Mouse (Mus musculus): Measurements from ENCODE around the gene Gm45716.

Gm45716 gene

DNA sequence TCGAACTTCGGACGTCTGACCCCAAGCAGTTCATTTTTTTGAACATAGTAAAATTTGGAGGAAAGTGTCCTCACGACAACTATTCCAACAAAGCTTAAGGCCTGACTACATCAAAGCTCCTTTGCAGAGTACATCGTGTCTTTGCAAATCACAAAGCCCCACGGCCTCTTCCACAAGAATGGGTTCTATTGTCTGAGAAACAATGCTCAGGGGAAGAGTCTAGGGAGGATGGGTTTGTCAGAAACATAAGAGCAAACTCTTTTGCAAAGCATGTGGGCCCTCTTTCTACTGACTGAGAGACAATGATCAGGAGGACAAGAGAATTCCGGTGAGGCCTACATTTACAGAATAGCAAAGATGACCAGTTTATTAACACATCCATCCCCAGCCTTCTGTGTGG, 26.8 kb downstream of the Gm45716 start:
- DNase-seq (ENCODE audit: low spot score in 2 of 2) = no peak

DNA sequence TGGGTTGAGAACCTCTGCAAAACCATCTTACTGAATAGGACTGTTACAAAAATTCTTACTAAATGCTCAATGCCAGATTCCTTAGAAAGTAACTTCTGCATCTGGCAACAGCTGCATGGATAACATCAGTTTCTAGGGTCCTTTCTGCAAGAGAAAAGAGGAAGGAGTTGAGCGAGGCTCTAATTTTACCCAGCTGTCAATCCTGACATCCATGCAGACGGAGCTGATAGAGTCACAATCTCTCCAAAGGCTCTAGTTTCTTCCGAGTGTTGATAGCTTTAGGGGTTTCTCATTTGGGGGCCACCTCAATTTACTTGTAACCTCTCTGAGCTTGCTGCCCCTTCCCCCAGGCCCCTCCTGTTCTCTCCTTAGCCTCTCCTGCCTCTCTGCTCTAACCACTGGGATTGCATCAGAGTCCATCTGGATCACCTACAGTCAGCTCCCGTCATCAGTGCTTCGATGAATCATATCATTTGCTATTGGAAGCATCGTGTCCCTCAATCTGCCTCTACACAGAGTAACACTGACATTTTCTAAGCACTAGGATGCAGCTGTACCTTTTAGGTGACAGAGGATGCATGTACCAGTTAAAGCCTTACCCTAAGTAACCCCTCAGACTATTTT, 32.7 kb downstream of the Gm45716 start:
- DNase-seq (ENCODE audit: low spot score in 2 of 2) = no peak

DNA sequence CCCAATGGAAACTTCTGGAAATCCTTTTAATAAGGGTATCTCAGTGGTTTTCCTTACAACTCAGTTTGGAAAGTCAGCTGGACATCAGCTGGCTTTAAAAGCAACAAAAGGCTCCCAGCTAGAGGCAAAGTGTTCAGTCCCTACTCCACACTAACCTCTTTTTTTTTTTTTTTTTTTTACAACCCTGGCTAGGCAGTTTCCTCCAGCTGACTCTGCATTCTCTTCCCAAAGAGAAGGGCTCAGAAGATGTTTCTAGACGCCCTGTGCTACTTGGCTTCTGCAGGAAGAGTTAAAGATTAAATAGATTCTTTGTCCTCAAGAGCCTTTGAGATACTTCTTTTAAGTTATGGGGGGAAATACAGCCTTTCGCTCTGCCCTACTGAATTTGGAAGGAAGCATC, 33.3 kb downstream of the Gm45716 start:
- no peak for DNase-seq (ENCODE audit: low spot score in 2 of 2)

DNA sequence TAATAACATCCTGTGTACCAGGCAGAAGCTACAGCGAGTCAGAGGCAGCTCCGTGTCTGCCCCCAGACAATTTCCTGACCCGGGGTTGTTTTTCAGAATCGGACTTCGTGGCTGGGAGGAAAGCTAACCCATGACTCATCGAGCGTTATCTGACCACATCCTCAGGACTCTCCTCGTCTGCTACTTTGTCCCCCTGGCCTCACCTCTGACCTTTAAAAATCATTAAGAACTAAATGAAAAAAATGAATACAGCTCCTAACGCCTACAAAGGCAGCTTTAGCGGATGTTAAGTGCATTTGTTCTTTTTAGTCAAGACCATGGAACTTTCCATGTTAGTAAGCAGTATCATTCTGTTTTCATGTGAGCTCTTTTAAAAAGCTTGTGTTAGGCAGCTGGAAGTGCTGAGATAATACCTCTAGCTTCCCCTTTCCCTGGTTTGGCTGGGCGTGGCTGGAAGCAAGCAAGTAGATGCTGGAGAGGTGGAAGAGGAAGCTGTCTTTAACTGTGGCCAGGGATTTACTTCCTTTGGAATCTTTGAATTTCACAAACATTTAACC, 37.5 kb downstream of the Gm45716 start:
- DNase-seq (ENCODE audit: low spot score in 2 of 2) = no peak

DNA sequence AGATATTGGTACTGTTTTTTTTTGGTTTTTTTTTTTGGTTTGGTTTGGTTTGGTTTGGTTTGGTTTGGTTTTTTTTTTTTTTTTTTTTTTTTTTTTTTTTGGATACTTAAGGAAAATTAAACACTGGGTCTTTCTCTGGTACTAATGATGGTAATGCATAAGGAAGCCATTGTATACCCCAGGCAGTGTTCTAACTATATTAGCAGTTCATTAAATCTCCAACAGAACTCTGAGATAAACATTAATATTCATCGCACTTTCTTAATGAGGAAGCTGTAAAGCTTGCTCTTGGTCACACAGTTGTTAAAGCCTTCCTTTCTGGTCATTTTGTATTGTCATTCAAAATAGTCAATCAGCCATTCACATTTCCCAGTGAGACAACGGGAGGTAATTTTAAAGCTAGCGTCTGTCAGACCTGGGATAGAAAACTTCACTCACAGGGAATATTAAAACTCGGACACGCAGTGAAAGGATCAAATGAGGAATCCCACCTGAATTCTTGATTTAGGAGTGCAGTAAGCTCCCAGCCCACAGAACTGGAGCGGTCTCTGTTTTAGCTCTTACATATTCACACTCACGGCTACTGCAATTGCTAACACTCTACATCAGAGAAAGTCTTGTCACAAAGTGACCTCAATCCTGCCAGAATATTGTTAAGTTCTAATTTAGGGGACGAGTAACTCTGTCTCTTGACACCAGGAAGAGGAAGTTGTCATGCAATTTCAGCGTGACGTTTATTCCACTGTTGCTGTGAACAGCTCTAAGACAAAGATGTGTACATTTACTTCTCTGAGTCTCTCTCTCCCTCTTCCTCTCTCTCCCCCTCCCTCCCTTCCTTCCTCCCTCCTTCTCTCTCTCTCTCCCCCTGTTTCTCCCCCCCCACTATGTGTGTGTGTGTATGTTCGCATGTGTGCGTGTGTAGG, 39.8 kb downstream of the Gm45716 start:
- DNase-seq (ENCODE audit: low spot score in 2 of 2) = no peak

DNA sequence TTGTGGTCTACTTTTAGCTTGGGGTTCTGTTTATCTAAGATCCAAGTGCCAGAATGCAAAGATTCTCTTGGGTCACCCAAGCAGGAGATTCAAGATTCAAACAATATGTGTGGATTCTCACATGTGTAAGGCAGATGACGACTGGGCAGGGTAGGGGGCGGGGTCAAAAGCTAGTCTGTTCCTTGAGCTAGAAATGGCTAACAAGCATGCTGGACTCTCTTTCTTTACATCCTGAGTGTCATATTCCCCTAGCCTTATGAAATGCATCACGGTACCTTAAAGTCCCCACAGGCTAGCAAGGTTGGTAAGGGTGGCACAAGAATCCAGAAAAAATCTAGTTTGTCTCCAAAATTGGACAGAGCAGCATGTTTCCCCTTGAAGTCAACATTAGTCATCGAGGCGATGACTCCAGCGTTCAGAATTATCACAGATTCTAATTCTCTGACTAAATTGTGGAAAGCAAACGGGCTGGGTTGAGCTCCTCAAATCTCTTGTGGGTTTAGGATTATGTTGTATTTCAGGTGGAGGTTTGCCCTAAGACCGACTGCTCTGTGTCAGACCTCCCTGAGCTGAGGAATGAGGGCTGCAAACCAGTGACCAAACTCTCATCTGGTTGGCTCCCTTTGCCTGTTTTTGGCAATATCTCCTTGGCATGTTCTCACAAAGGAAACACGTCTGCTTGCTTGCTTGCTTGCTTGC, 40.9 kb downstream of the Gm45716 start:
- no peak for DNase-seq (ENCODE audit: low spot score in 2 of 2)

DNA sequence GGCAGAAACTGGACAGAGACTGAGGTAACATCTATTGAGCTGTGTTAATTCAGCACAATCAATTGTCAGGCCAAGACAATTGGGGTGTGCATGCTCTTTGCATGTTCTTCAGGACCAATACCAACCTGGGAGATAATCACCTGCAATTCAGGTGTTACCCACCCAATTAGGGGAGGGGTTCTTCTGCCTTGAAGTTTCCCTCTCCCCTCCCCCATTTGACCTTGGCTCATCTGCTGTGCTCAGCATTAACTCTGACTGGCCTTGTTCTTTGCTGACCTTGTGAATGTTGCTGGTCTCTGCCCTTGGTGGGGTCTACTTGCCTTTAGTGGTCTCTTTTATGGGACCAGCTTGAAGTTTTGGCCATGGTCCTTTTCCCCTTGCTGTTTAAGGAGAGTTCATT, 42.3 kb downstream of the Gm45716 start:
- DNase-seq (ENCODE audit: low spot score in 2 of 2) = no peak

DNA sequence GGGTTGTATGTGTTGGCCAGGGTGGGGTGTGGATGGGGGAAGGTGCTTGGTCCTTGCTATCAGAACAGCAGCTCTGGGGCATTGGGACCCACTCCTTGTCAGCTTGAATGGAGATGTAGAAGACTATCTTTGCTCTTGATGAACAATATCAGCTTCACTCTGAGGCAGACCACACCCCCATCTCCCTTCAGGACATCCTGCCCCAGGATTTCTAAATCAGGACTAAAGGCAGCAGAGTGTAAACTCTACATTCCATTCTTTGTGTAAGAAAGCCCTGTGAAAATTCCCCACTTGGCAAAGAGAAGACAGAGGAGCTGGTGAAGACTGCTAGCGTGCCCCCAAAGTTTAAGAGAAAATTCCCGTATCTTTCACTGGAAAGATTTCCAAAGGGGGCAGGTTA, 43.2 kb downstream of the Gm45716 start:
- DNase-seq (ENCODE audit: low spot score in 2 of 2) = no peak

DNA sequence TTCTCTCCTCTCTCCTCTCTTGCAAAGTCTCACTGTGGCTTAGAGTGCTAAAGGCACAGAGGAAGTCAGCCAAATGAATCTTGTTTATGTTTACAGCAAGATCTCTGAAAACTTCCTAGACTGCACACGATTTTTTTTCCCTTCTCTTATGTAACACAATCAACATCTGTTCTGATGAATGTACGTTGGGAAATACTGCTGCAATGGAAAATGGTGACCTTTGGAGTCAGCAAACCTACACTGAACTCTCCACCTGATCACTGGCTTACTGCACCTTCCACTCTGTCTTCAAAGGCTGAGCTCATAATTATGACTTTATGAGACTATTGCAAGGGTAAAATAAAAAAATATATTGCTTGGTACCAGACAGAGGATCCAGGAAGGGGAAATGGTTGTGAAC, 44.1 kb downstream of the Gm45716 start:
- DNase-seq (ENCODE audit: low spot score in 2 of 2) = no peak

DNA sequence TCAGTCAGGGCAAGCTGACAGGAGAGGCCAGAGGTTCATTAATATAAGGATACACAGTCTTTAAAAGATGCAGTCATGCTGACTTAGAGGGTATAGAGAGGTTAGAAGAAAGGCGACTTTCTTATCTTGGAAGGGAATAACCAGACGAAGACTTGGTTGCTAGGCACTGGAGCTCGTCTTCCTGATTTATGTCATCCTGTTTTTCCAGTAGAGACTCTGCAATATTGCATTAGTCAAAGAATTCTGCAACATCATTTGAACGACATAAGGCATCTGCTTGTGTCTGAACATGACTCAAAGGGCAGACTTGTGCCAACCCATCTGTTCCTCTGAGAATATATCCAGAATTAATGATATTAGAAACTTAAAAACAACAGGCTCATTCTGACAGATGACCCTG, 45.2 kb downstream of the Gm45716 start:
- no peak for DNase-seq (ENCODE audit: low spot score in 2 of 2)

DNA sequence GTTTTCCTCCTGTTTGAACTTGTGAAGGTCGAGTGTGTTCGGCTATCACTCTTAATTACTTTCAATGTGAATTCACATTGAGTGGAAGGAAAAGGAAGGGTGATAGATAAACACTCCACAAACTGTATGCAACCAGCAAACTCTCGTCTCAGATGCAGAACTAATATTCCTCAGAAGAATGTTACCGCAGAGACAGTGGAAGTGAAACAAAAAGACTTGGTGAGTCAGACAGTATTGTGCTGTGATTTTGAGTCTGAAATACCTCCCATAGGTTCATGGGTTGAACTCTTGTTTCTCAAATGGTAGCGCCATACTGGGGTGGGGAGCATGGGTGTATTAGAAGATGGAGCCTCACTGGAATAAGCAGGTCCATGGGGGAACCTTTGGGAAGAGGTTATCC, 47.7 kb downstream of the Gm45716 start:
- DNase-seq (ENCODE audit: low spot score in 2 of 2) = no peak

DNA sequence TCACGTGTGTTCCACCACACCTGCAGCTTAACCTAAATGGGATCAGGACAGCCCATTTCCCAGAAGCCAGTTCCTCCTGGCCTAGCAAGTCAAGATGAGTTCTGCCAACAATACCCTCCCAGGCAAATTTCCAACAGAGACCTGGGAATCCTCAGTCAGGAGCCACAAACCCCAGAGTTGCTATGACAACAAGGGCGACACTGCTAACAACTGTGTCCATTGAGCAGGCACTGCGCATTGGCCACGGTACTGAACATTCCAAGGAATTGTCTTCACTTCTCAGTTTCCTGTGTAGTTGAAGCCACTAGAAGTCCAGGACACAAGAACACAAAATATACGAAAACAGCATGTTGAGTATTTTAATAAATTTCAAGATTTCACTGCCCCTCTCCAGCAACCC, 50.1 kb downstream of the Gm45716 start:
- DNase-seq (ENCODE audit: low spot score in 2 of 2) = no peak

DNA sequence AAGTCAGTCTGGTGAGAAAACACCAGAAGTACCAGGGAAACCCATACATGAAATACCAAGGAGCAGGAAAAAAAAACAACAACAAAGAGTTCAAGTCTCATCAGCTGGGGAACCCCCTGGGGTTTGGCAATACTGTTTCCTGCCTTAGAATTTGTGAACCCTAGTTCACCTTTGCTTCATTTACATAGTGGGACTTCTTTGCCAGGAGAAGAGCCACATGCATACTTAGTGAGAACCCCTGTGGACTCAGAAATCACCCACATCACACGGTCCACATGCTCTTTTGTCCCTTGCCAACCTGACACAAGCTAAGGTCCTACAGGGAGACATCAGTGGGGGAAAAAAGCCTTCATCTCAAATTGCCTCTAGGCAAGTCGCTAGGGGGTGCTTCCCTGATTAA, 51.2 kb downstream of the Gm45716 start:
- DNase-seq (ENCODE audit: low spot score in 2 of 2) = no peak

DNA sequence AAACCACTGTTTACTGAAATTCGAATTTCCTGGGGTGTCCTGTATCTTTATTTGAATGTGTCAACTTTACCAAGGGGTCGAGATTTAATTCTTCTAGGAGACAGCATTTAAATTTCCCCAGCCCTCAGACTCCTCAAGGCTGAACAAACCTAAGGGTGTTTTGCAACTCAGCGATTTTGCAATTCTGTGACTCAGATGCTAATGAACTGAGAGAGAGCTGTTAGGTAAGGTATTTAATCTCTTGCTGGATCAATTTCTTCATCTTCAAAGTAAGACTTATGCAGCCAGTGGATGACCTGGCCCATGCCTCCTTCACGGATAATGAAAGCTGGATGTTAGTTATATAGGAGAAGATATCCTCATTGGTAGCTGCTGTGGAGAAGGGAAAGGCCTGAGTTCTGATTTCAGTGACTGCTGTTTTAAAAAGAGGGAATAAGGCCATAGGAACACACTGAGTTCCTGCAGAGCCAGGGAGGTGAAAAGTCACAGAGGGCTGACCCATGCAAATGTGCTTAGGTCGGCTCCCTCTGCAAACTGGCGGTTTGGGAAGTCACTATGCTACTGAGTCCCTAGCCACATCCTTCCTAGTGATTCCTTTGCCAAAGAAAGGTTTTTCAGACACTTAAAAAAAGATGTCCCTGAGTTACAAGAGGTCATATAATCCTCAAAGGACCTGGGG, 53.3 kb downstream of the Gm45716 start:
- DNase-seq (ENCODE audit: low spot score in 2 of 2) = peak; percentile 30 to 55

DNA sequence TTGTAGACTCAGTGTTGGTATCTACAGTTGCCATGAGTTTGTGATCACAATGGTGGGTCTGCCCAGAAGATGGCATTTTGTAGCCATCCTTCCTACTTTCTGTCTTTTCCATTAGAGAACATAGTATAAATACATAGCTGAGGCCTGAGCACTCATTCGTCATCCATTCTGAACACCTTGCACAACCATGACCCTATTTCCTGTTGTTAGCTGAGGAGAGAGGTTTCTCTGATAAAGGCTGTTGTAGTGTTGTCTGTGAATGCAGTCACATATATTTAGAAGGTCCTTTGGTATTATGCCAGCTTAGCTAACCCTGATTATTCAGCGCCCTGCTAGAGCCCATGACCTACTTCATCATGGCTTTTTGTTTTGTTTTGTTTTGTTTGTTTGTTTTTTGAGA, 54.4 kb downstream of the Gm45716 start:
- DNase-seq (ENCODE audit: low spot score in 2 of 2) = no peak

DNA sequence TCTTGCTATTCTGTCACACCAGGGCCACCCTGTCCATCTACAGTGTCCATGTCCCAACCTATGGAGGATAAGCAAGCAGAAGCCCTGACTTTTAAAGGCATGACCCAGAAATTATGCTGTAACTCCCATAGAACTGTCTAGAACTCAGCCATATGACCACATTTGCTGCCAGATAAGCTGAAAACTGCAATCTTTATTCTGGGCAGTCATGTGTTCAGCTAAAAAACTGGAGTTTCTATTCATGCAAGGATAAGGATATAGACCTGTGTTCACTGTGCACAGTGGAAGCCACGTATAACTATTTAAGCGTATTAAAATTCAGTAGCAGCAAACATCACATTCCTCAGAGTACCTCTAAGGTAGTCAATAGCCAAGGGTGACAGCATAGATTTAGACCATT, 55.8 kb downstream of the Gm45716 start:
- no peak for DNase-seq (ENCODE audit: low spot score in 2 of 2)

DNA sequence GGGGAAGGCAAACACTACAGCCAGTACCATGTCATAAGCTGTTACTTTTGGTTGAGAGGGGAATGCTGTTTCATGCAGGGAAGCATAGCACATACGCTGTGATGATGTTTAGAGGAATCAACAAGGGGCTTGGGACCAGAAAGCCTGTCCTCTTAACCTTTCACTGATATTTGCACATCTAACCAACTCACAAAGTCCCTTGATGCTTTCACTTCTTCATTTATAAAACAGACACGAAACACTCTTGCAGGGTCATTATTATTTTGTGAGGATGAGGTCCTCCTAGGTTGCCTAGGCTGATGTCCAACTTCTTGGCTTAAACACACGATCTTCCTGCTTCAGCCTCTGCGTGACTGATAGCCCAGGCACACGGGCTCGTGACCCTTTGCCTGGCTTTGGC, 58.1 kb downstream of the Gm45716 start:
- DNase-seq (ENCODE audit: low spot score in 2 of 2) = no peak

DNA sequence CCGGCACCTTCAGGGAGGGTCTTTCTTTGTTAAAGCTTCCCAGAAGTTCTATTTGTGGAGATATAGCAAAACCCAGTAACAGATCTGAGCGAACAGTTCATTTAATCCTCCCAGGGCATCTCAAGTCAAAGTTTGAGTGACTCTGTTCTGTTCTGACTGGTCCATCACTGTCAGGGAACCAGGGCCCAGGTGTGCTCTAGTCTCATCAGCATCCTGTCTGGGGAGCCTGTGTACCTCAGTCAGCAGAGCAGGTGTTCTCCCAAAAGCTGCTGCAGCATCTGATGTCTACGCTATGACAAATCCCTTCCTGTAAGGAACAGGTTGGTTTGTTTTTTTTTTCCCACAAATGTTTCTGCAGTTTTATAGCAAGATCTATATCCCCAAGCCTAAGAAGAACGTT, 59.2 kb downstream of the Gm45716 start:
- DNase-seq (ENCODE audit: low spot score in 2 of 2) = no peak

DNA sequence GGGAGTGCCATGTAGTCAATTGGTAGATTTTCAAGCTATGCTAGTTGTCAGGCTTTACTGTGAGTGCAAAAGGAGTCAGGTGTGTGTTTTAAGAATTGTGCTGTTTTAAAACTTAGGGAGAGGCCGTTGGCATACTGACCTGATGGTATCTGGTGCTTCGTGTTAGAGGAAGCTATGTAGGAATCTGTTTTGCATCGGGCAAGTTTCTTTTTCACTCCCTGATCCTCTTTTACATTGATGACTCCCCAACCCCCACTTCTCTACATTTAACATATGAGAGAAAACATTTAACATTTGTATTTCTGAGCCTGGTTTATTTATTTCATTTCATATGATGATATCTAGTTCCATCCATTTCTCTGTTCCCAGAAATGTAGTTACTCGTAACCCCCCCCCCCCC, 60.3 kb downstream of the Gm45716 start:
- no peak for DNase-seq (ENCODE audit: low spot score in 2 of 2)

DNA sequence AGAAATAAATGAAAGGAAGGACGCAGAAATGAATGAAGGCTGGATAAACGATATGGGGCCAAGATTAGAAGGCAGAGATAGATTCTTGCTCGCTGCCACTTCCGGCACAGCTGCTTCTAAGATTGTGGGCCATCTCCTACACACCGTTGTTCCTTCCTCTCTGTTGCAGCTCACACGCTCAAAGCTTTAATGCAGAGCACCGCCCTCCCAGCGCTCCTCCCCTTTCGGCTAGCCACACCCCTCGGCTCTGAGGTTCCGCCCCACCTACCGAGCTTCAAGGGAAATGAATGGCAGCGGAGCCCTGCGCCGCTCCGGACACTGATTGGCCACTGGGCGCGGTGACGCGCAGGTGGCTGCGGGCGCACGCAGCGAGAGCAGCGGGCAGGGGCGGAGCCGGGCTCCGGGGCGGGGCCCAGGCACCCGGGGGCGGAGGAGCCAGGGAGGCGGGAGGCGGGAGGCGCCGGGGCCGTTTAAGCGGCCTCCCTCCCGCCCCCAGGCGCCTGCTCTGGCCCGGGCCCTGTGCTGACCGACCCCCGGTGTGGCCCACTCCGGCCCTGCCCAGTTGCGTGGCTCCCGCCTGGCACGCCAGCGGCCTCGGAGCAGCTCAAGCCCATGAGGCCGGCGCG, 61.7 kb downstream of the Gm45716 start, which contains the start of gene Mmd:
Mmd (plus strand) TSS at position 432 of the 626 bp plus-strand sequence.
- peak; percentile 97 to 98 for DNase-seq (ENCODE audit: low spot score in 2 of 2)

DNA sequence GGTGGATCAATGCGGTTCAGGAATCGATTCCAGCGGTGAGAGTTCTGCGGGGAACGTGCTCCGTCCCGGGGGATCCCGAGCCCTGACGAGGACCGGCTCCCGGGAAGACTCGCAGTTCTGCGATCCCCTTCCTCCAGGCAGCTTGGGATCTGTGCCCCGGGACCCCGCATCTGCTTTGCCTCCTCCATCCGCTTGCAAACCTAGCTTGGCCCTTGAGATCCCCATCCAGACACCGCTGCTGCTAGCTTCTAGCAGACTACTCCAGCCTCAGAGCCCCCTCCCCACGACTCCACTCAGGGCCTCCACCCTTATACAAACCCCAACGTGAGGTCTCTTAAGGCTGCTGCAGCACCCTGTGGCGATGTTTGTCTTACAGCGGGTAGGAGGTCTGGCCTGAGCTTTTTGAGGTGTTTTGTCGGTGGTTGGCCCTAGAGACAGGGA, 62.2 kb downstream of the Gm45716 start:
- no peak for DNase-seq (ENCODE audit: low spot score in 2 of 2)

Measured in urinary bladder, postnatal 36 days (tissue).